Mouse (Mus musculus): ENCODE data around the gene Egln1.

The Egln1 gene

DNA sequence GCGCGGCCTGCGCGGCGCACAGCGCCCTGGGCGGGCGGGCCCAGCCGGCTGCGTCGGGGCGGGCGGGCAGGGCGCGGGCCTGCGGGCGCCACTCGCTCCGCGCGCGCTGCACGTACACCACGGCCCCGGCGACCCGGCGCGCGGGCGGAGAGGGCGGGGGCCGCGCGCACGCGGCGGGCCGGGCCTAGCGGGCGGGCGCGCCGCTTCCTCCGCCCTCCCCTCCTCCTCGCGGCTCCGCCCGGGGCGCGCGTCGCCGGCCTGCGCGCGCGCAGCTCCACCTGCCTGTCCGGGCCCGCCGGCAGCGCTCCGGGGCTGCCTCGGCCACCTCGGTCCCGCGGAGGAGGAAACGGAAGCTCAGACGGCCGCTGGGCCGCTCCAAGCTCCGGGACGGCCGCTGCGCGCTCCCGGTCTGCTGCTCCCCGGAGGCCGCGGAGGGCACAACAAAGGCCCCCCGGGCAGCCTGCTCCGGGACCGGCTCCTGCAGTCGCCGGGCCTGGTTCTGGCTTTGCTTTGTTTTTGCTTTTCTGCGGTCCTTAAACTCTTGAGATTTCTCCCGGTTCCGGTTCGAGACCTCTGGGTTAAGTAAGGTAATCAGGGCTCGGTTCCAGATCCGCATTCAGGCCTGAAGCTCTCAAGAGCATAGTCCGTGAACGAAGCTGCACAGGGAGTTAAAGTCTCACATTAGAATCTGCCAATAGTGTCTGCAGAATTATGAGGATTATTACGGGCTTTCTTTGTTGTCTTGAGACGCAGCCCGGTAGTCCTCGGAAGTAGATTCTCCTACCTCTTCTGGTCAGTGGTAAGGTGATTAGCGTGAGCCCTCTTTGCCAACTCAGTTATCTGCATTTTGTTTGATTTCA, at the start of gene Egln1:
Gene Egln1 (minus strand): TSS at position 116 of the 860 bp plus-strand sequence.
- DNase-seq (ENCODE audit: low read depth, low spot score) = peak; percentile 92

DNA sequence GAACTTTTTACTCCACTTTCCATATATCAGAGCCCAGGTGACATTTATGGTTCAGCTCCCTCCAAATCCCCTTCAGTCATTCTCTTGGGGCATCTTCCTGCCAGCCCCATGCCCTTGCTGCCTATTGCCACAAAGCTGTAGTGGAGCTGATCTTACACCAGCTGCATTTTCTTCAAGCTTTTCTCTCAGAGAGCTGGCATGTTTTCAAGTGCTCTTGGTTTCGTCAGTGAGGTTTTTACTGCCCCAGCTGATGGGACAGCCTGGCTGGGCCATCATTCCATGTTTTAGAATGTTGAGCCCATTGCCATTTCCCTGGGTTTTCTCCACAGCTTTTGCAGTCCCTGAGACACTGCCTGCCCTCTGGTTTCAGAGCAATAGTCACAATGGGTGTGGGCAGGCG, 46.7 kb upstream of the Egln1 start:
- DNase-seq (ENCODE audit: low read depth, low spot score) = no peak

DNA sequence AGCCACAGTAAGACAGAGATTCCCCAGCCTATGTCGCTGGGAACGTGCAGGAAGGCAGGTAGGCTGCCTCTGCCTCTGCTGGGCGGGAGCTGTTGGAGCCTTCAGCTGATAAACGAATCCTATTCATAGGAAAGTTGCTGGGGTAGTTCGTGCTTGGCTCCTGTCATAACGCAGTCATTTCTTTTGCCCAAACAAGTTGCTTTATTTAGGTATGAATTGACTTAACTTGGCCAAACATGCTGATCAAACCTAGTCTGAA, 42.5 kb upstream of the Egln1 start:
- no peak for DNase-seq (ENCODE audit: low read depth, low spot score)

DNA sequence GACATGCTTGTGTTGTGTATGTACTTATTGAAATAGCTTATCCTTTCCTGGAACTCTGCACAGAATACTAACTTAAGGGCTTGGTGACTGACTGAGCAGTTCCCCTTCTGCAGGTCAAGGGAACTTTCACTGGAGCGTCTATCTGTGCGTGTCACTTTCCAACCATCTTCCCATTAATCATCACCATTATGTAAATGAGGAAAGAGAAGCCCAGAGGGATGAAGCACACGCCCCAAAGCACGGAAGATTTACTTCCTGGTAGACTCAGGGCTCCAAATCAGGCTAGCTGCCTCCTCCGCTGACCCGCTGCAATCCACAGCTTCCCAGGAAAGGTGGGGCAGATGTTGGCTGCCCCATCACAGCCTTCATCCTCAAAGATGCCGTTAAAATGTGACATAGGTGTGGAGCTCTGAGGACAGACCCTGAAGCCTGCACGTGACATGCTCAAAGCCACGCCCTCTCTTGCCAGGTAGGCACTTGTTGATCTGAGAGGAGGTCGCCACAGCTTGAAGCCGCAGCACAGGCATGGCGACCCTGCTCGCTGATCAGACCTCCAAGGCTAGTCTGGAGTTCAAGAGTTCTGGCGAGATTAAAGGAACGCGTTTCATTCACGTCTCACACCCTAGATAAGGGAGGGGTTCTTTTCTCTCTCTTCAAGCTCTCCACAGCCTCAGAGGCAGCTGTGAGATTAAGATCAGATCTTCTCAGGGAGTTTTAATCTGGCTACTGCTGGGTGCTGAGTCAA, 42.0 kb upstream of the Egln1 start:
- no peak for DNase-seq (ENCODE audit: low read depth, low spot score)

DNA sequence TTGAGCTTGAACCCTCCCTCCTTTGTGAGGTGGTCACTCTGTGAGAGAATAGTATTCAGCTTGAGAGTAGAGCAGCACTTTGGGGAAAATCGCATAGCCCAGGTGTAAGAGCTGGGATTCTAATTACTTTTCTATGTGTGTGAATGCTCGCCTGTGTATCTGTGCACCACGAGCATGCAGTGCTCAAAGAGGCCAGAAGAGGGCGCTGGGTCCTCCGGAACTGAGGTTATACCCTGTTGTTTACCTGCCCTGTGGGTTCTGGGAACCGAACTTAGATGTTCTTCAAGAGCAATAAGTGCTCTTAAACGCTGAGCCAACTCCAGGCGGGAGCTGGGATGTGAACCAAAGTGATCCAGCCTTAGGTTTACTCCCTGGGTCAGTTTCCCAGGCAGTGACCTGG, 31.7 kb upstream of the Egln1 start:
- no peak for DNase-seq (ENCODE audit: low read depth, low spot score)

DNA sequence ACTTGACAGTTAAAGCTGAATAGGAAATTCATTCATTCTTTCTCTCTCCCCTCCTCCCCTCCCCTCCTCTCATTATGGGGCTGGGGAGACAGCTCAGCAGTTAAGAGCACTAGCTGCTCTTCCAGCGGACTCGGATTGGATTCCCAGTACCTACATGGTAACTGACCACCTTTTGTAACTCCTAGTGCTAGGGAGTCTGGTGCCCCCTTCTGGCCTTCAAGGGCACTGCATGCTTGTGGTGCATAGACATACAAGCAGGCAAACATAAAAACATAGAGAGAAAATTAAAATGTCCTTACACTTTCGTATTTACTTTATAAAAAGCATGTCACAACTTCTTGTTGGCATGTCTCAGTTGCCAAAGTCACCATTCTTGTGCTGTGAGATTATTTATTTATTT, 30.9 kb upstream of the Egln1 start:
- peak; percentile 22 for DNase-seq (ENCODE audit: low read depth, low spot score)

DNA sequence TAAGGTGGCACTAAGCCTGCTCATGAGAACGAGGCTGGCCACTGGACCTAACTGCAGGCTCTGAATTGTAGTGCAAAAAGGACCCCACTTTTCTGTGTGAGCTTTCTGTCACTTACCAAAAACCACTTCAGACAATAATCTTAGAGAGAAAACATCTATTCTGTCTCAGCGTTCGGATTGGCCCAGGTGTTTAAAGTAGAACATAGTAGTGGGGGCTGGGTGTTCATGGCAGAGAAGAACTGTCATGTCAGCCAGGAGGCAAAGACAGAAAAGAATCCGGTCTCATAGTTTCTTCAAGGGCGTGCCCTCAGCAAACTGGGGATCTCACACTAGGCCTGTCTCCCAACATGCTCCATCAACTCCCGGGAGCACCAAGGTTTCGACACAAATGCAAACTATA, 28.9 kb upstream of the Egln1 start:
- no peak for DNase-seq (ENCODE audit: low read depth, low spot score)

DNA sequence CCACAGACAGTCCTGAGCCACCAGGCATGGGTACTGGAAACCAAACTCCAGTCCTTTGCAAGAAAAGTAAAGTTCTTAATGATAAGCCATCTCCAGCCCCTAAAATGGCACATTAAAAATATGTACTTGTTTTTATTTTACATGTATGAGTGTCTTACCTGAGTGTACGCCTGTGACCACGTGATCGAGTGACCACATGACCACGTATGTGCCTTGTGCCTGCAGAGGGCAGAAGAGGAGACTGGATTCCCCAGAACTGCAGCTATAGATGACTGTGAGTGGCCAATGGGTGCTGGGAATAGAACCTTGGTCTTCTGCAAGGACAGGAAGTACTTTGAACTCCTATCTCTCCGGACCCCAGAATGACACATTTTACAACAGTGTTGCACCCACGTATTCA, 27.1 kb upstream of the Egln1 start:
- no peak for DNase-seq (ENCODE audit: low read depth, low spot score)

DNA sequence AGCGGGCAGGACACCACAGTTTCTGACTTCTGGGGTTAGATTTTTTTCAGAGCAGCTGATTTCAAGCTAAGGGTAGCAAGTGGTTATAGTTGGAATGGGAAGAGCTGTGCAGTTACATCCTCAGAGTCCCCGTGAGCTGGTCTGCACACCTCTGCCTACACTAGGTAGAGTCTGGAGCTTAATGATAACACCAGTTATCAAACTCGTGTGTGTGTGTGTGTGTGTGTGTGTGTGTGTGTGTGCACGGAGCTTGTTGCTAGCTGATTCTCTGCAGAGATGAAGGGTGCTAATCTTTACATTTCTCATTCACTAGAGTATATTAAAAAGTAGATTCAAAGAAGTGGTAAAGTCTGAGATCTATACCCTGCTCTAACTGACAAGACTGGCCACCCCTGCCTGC, 25.1 kb upstream of the Egln1 start:
- no peak for DNase-seq (ENCODE audit: low read depth, low spot score)

DNA sequence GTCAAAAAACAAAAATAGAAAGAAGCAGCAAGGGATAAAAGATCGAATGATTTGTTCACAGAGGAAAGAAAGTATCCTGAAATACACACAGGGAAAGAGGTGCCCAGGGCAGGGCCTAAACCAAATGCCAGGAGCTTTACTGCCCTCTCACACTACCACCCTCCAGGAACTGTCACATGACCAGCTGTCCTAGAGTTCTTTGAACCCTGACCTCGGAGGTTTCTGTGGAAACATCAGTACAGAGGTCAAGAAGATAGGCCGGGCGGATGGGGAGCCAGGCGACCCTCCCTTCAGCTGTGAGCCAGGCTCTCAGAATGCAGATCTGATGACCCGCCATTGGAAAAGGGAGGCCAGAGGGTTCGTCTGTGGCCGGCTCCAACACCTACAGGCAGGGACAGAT, 24.1 kb upstream of the Egln1 start:
- no peak for DNase-seq (ENCODE audit: low read depth, low spot score)

DNA sequence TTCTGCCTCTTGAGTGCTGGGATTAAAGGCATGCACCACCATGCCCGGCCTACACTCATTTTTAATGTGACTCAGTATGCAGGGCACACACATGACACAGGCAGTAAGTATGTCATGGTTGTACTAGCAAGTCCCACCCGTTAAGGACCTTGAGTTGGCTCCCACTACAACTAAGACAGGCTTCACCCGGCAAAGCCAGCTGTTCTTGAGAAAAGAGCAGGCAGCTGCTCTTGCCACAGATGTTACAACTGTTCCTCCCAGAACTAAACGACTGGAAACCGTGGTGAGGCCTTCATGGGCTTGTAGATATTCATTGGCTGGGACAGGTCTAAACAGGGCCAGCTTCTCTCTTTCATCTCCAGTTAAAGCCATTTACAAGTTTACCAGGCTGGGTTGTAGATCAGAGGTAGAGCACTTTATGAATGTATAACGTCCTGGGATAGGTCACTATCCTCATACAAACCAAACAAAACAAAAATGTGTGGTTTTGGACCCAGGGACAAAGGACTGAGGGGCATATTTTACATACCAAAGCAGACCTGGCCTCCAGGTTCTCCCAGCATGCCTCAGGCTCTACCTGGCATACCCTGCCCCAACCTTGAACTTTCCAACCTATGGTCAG, 21.3 kb upstream of the Egln1 start:
- no peak for DNase-seq (ENCODE audit: low read depth, low spot score)

DNA sequence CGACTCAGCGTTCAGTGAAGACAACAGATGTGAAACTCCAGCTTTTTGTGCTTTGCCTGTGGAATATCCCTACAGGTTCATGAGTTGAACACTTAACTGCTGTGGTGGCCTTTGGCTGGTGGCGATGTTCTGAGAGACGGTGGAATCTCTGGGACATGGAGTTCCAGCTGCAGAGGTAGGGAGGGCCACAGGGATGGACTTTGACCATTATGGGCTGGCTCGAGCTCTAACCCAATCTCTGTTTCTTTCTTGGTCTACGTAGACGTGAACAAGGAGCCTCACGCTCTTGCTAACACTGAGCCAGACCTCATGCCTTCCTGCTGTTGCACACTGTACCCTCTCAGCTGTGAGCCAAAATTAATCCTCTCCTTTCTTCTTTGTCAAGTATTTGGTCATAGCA, 15.8 kb upstream of the Egln1 start:
- no peak for DNase-seq (ENCODE audit: low read depth, low spot score)

DNA sequence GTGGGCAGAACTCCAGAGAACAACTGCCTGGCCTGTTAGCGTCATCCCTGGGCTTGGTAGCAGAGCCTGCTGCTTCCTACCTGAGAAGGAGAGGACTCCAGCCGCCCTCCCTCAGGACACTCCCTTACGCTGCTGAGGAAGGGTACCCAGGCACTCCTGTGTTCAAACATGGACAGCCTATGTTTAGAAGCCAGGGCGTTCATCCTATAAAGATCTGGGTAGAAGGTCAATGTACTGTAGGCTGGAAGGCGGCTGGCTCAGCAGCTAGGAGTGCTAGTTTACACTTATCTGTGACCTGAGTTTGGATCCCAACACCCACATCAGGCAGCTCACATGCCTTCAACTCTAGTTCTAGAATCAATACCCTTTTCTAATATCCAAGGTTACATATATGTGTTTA, 14.1 kb upstream of the Egln1 start:
- DNase-seq (ENCODE audit: low read depth, low spot score) = no peak

DNA sequence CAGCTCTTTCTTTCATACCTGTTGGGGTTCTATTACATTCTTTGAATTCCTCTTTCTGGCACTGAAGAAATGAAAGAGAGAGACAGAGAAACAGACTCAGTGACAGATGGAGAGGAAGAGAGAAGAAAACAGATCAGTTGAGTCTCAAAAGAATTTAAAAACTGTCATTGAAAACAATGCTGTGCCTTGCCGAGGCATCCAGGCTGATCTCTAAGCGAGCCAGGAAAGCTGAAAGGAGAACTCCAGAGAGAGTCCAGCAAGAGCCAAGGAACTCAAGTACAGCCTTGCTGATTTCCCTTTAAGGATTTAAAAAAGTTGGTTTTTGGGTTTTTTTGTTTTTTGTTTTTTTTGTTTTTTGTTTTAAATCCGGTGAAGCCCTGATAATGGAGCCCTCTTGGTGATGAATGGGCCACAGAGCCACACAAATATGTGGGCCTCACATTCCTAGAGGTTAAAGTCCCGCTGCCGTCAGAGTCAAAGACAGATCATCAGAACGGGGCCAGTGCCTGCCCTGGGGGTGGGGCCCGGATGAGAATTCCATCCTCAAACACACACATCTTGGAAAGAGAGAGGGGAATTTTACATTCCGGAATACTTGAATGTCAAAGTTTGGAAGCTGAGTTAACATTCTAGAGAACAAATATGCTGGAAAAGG, 11.2 kb upstream of the Egln1 start:
- DNase-seq (ENCODE audit: low read depth, low spot score) = no peak

DNA sequence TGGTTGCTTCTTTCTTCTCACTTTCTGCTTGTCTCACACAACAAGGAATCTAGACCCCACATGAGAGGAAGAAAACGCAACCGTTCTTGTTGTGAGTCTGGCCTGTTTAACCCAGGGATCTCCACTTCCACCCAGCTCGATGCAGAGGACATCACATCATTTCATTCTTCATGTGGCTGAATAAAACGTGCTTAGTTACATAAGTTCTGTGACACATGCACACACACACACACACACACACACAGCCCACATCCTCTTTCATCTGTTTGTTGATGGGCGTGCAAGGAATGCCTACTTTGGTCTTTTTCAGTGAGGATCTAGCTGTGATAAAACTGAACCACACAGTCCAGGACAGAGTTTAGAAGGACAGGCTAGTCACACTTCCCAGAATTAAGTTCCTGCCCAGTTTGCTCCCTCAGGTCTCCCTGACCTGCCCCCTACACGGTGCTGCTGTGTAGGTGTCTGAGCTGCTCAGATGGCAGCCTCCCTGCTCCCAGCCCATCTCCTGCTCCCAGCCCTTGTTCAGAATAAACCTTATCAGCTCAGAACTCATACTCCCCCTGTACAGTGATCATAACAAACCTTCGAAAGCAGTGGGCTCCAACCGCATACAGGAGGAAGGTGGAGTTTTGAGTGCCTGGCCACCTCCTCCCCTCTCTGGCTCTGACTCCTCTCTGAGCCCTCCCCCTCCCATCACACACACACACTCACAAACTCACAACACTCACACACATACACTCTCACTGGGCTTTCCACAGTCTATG, 10.5 kb upstream of the Egln1 start:
- DNase-seq (ENCODE audit: low read depth, low spot score) = no peak

DNA sequence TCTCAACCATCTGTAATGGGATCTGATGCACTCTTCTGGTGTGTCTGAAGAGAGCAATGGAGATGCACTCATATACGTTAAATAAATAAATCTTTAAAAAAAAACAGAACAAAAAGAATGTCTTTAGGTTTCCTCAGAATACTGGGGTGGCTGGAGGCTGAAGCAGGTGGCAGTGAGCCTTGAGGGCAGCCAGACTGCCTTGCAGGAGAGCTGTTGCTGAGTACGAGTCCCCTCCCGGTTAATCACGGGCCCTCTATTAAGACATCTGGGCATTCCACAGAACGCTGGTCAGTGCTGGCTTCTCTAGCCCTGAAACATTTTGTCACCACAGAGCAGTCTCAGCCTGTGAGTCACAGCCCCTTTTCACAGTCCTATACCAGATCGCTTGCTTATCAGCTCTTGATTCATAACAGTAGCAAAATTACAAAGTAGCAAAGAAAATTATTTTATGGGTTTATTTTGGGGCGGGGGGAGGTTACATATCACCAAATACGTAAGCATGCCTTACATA, 5.5 kb upstream of the Egln1 start:
- no peak for DNase-seq (ENCODE audit: low read depth, low spot score)

DNA sequence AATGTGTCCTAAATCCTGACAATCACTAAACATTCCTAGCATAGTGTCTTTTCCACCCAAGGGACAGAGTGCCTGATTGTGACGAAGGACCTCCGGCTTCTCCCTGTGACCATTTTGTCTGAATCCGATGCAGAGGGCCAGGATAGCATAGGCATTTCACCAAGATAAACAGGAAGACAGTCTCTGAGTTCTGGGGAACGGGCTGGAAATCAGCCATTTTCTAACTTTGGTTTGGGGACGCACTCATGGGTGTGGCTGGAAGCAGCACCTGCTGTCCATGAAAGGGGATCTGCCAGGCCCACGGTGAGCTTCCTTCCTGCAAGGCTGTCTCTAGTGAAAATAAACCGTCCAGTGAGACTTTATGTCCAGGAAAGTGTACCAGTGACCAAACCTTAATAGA, 4.1 kb upstream of the Egln1 start:
- no peak for DNase-seq (ENCODE audit: low read depth, low spot score)

DNA sequence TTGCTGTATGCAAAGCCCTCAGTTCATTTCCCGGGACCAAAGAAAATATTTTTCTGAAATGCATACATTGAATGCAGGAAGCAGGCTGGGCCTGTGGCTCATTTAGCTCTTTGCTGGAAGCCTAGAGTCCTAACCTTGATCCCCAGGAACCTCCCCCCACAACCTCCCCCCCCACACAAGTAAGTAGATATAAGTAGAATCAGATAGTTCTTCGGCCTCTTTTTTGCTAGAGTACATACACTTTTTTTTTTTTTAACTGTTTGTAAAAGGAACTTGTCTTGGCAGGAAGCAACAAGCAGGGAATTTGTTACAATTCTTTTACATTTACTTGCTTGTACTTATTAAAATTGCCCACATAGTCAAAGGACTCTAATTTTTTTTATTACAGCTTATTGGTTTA, 1.7 kb upstream of the Egln1 start:
- DNase-seq (ENCODE audit: low read depth, low spot score) = no peak

DNA sequence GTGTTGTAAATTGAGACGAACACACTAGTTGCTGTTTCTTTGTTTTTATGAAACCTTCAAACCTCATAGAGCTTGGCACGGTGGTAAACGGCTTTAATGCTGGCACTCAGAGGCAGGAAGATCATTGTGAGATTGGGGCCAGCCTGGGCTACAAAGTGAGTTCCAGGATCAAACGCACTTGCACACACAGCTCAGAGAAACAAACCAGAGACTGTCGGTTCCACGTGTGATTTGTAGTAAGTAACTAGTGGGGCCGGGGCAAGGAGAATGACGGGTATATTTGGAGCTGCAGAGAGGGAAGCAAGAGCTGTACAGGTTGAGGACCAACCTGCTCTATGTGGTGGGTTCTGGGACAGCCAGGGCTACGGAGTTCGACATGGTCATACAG, 939 bp upstream of the Egln1 start:
- DNase-seq (ENCODE audit: low read depth, low spot score) = no peak

DNA sequence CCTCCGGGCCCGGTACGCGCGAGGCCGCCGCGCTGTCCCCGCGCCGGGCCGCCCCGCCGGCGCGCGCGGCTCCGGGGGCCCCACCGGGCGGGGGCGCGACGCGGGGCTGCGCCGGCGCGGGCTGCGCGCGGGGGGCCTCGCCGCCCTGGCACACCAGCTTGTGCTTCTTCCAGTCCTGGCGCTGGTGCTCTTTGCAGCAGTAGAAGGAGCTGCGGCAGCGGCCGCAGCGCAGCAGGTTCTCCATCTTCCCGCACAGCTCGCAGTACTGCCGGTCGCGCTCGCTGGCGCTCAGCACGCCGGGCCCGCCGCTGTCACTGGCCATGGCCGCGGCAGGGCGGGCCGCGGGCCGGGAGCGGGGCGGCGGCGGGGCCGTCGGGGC, 402 bp downstream of the Egln1 start:
- peak; percentile 49 for DNase-seq (ENCODE audit: low read depth, low spot score)

DNA sequence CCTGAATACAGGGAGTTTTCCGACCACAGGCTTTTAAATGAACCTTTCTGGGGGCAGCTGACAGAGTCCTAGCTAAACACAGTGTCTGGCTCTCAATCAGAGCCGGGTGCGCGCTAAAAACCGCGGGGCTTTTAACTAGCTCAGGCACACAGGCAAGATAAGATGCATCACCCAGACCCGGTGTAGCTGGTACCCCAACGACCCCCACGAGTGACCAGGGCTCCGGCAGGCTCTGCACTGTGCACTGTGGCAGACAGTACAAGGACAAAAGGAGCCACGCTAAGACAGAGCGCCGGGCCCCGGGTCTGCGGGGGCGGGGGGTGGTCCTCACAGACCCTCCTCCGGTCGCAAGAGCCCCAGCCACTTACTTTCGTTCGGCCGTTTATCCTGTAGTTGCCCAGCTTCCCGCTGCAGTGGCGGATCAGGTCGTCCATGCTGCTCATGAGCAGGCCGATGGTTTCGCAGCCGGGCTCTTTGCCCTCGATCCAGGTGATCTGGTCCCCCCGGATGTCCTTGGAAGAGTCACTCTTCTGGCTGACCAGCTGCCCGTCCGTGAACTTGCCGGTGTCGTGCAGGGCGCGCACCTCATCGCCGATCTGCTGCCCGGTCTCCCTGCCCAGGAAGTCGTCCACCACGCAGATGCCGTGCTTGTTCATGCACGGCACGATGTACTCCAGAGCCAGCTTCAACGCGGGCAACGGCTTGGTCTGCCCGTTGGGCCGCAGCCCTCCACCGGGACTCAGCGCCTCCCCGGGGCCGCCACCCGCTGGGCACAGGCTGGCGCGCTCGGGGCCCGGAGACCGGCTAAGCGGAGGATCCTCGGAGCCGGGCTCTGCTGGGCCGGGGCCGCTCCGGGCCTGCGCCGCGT, 1.0 kb downstream of the Egln1 start:
- peak; percentile 66 for DNase-seq (ENCODE audit: low read depth, low spot score)
